Comparison of ENCODE assay signal across 21 mouse cellular contexts in the genomic region with DNA sequence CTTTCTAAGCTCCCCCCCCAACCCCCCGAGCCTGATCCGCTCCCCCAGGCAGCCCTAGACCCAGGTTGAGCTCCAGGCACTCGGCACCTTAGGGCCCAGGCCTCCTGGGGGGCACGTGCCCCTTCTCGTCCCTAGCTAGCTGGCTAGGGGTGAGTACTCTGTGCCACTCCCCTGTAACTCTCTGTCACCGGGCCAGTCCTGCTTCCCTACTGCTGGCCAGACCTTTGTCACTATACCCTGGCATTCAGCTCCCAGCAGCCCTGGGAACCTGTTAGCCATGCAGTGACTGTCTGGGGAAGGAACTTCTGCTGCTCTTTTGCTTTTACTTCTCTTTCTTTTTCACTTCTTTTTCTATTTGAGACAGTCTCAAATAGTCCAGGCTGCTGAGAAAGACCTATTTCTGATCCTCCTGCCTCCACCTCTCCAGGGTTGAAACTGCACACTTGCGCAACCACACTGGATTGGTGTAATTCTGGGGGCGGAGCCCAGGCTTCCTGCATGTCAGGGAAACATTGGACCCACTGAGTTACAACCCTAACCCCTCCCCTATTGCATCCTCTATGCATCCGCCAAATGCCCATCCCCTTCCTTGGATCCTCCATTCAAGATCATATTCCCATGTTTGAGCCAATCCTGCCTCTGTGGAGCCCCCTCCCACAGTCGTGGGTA. TPM values are rescaled to one million over a fixed set of nuclear protein-coding genes. Genes with fewer than 3 reads are reported as not detected.
DNase-seq lines count a peak whose midpoint lies in the region; ATAC-seq lines count a peak whose summit lies in the region.
"Had no signal": no experiment of that assay in that cellular context is flagged by ENCODE, and none has a peak within 500 bp of the region (broad histone marks: within the 10 kb centered on the region; RNA-seq: fewer than 3 reads in every experiment).

No protein-coding gene starts in this region.

- no peak for DNase-seq in embryonic facial prominence, embryonic 10.5 days (ENCODE audit: low spot score)
- peak; percentile 66 for DNase-seq in 416B (ENCODE audit: low read depth)
- no peak for DNase-seq in heart, postnatal 4 days
- DNase-seq in natural killer cell, adult 2 months (ENCODE audit: low spot score in 2 of 2): no peak
- DNase-seq: cerebellum, adult 9-11 months; forebrain, postnatal 0 days; gastrocnemius, postnatal 36 days; spleen, adult 18-20 months; thymus, adult 2 months had no signal

- peaks cover 6% of the 10 kb centered on the region; the same call in 1 of the 2 replicates for H3K27me3 ChIP-seq in embryonic facial prominence, embryonic 13.5 days
- peaks cover 17% of the 10 kb centered on the region for H3K27me3 ChIP-seq in embryonic facial prominence, embryonic 10.5 days (replicated peaks; ENCODE audit: low read depth, poor library complexity, severe bottlenecking)
- no peaks in the 10 kb centered on the region for H3K27me3 ChIP-seq in intestine, embryonic 15.5 days (replicated peaks)
- peaks cover 6% of the 10 kb centered on the region; the same call in 1 of the 2 replicates for H3K27me3 ChIP-seq in liver, embryonic 15.5 days
- H3K27me3 ChIP-seq: embryonic facial prominence, embryonic 15.5 days; midbrain, embryonic 13.5 days had no signal

- H3K4me3 ChIP-seq in embryonic facial prominence, embryonic 13.5 days: no peak overlapping the region
- H3K4me3 ChIP-seq in embryonic facial prominence, embryonic 10.5 days: no peak overlapping the region
- no peak overlapping the region for H3K4me3 ChIP-seq in intestine, embryonic 15.5 days (replicated peaks)
- H3K4me3 ChIP-seq in liver, embryonic 15.5 days (replicated peaks): no peak overlapping the region
- H3K4me3 ChIP-seq: embryonic facial prominence, embryonic 15.5 days; heart, embryonic 10.5 days; hindbrain, embryonic 13.5 days; limb, embryonic 10.5 days; midbrain, embryonic 13.5 days had no signal

- H3K36me3 ChIP-seq in embryonic facial prominence, embryonic 13.5 days: no peaks in the 10 kb centered on the region
- H3K36me3 ChIP-seq in embryonic facial prominence, embryonic 10.5 days (replicated peaks): no peaks in the 10 kb centered on the region
- H3K36me3 ChIP-seq in intestine, embryonic 15.5 days: no peaks in the 10 kb centered on the region
- no peaks in the 10 kb centered on the region for H3K36me3 ChIP-seq in liver, embryonic 15.5 days (replicated peaks)
- H3K36me3 ChIP-seq: embryonic facial prominence, embryonic 15.5 days; G1E; heart, embryonic 10.5 days; hindbrain, embryonic 13.5 days; limb, embryonic 10.5 days; midbrain, embryonic 13.5 days had no signal

- no peak overlapping the region for H3K4me2 ChIP-seq in embryonic facial prominence, embryonic 13.5 days
- no peak overlapping the region for H3K4me2 ChIP-seq in intestine, embryonic 15.5 days (replicated peaks)
- H3K4me2 ChIP-seq in liver, embryonic 15.5 days: peak overlapping the region; percentile 10; the same call in 1 of the 2 replicates
- H3K4me2 ChIP-seq: embryonic facial prominence, embryonic 15.5 days; hindbrain, embryonic 13.5 days; midbrain, embryonic 13.5 days had no signal

- no peak for ATAC-seq in embryonic facial prominence, embryonic 13.5 days (ENCODE audit: insufficient number of reproducible peaks, insufficient read depth, low FRiP score, low TSS enrichment, low read depth)
- peak; percentile 79 for ATAC-seq in intestine, embryonic 15.5 days
- ATAC-seq in liver, embryonic 15.5 days (ENCODE audit: insufficient read depth): peak; percentile 47; the same call in 1 of the 2 replicates
- no peak for ATAC-seq in cerebellum, adult (ENCODE audit: insufficient number of reproducible peaks, low FRiP score, low TSS enrichment)
- ATAC-seq: forebrain, postnatal 0 days; lung, postnatal 0 days; midbrain, embryonic 13.5 days had no signal

- H3K9ac ChIP-seq in embryonic facial prominence, embryonic 13.5 days: 0 out of 2 replicates have a peak overlapping the region, but pooled peaks have one; percentile 8
- H3K9ac ChIP-seq in intestine, embryonic 15.5 days: no peak overlapping the region
- H3K9ac ChIP-seq in liver, embryonic 15.5 days: no peak overlapping the region
- H3K9ac ChIP-seq: embryonic facial prominence, embryonic 15.5 days; forebrain, postnatal 0 days; hindbrain, embryonic 13.5 days; midbrain, embryonic 13.5 days had no signal

- 75% methylated on average over 10 of the region's 10 CpGs for WGBS in embryonic facial prominence, embryonic 13.5 days
- 80% methylated on average over 10 of the region's 10 CpGs for WGBS in embryonic facial prominence, embryonic 10.5 days
- WGBS in intestine, embryonic 15.5 days: 75% methylated on average over 10 of the region's 10 CpGs
- WGBS in liver, embryonic 15.5 days (ENCODE audit: insufficient replicate concordance): 39% methylated on average over 10 of the region's 10 CpGs

- no peak overlapping the region for H3K27ac ChIP-seq in embryonic facial prominence, embryonic 13.5 days
- H3K27ac ChIP-seq in embryonic facial prominence, embryonic 10.5 days (replicated peaks): no peak overlapping the region
- H3K27ac ChIP-seq in intestine, embryonic 15.5 days: no peak overlapping the region
- peak overlapping the region; percentile 60; the same call in 1 of the 2 replicates for H3K27ac ChIP-seq in liver, embryonic 15.5 days (replicated peaks)
- H3K27ac ChIP-seq: embryonic facial prominence, embryonic 15.5 days; heart, embryonic 10.5 days; hindbrain, embryonic 13.5 days; kidney, postnatal 0 days; limb, embryonic 10.5 days; midbrain, embryonic 13.5 days had no signal

- 0 out of 2 replicates have a peak, but pooled peaks cover 4% of the 10 kb centered on the region for H3K4me1 ChIP-seq in embryonic facial prominence, embryonic 13.5 days
- H3K4me1 ChIP-seq in embryonic facial prominence, embryonic 10.5 days: peaks cover 13% of the 10 kb centered on the region; the same call in 1 of the 2 replicates
- peaks cover 3% of the 10 kb centered on the region; the same call in 1 of the 2 replicates for H3K4me1 ChIP-seq in intestine, embryonic 15.5 days (replicated peaks)
- H3K4me1 ChIP-seq in liver, embryonic 15.5 days (replicated peaks): peaks cover 14% of the 10 kb centered on the region
- H3K4me1 ChIP-seq: embryonic facial prominence, embryonic 15.5 days; heart, embryonic 10.5 days; hindbrain, embryonic 13.5 days; midbrain, embryonic 13.5 days had no signal

- H3K9me3 ChIP-seq in embryonic facial prominence, embryonic 13.5 days: no peaks in the 10 kb centered on the region
- no peaks in the 10 kb centered on the region for H3K9me3 ChIP-seq in embryonic facial prominence, embryonic 10.5 days
- no peaks in the 10 kb centered on the region for H3K9me3 ChIP-seq in intestine, embryonic 15.5 days
- no peaks in the 10 kb centered on the region for H3K9me3 ChIP-seq in liver, embryonic 15.5 days (replicated peaks)
- H3K9me3 ChIP-seq: embryonic facial prominence, embryonic 15.5 days; G1E; heart, embryonic 10.5 days; hindbrain, embryonic 13.5 days; limb, embryonic 10.5 days; midbrain, embryonic 13.5 days had no signal

RNA-seq across cellular contexts. Expression of gene Rspo1, which starts 11.4 kb away (rescaled TPM):
- 18.8 and 21.2 TPM in 2 replicates for polyA plus RNA-seq in embryonic facial prominence, embryonic 13.5 days (2015; fragmentation: Nextera tagmentation; extraction: Ambion mirVana)
- polyA plus RNA-seq in embryonic facial prominence, embryonic 10.5 days (2016; fragmentation: Nextera tagmentation; extraction: Ambion mirVana): 8.2 TPM in 2 replicates
- polyA plus RNA-seq in intestine, embryonic 15.5 days (2015; fragmentation: Nextera tagmentation; extraction: Ambion mirVana): 8.2 and 8.9 TPM in 2 replicates
- polyA plus RNA-seq in liver, embryonic 15.5 days (2015; fragmentation: Nextera tagmentation; extraction: Ambion mirVana): 0.44 and 0.67 TPM in 2 replicates
- total RNA-seq in heart, postnatal 4 days (2021): 1 to 10 TPM; 4.6 to 4.8 TPM
- total RNA-seq: G1E had no signal
- polyA plus RNA-seq: G1E had no signal

RNA-seq across cellular contexts. Expression of gene Gnl2, which starts 18.8 kb away (rescaled TPM):
- polyA plus RNA-seq in embryonic facial prominence, embryonic 13.5 days (2015; fragmentation: Nextera tagmentation; extraction: Ambion mirVana): 111 and 112 TPM in 2 replicates
- 93.7 and 101 TPM in 2 replicates for polyA plus RNA-seq in embryonic facial prominence, embryonic 10.5 days (2016; fragmentation: Nextera tagmentation; extraction: Ambion mirVana)
- polyA plus RNA-seq in intestine, embryonic 15.5 days (2015; fragmentation: Nextera tagmentation; extraction: Ambion mirVana): 69.3 and 73.1 TPM in 2 replicates
- polyA plus RNA-seq in liver, embryonic 15.5 days (2015; fragmentation: Nextera tagmentation; extraction: Ambion mirVana): 31.8 and 33.6 TPM in 2 replicates
- 10 to 100 TPM; 39.9 to 44.3 TPM for total RNA-seq in heart, postnatal 4 days (2021)

RNA-seq across cellular contexts. Expression of gene Cdca8, which starts 58.5 kb away (rescaled TPM):
- polyA plus RNA-seq in embryonic facial prominence, embryonic 13.5 days (2015; fragmentation: Nextera tagmentation; extraction: Ambion mirVana): 133 and 141 TPM in 2 replicates
- 230 and 239 TPM in 2 replicates for polyA plus RNA-seq in embryonic facial prominence, embryonic 10.5 days (2016; fragmentation: Nextera tagmentation; extraction: Ambion mirVana)
- polyA plus RNA-seq in intestine, embryonic 15.5 days (2015; fragmentation: Nextera tagmentation; extraction: Ambion mirVana): 125 and 128 TPM in 2 replicates
- polyA plus RNA-seq in liver, embryonic 15.5 days (2015; fragmentation: Nextera tagmentation; extraction: Ambion mirVana): 116 and 118 TPM in 2 replicates
- 10 to 100 TPM; 57.9 to 58.8 TPM for total RNA-seq in heart, postnatal 4 days (2021)

Comparison
In these comparisons a context has a peak if more than half of its experiments do, and no peak if none do; other contexts are left out.
1. ATAC-seq: peak in intestine, embryonic 15.5 days (single experiment) and liver, embryonic 15.5 days (single experiment); none in embryonic facial prominence, embryonic 13.5 days (single experiment) and cerebellum, adult (single experiment).